Mouse (Mus musculus) R1 (cell line): Measurements from ENCODE around the gene Ino80b.

Source experiments
- DNase-seq: peaks from one replicate; pipeline ENCODE4 v3.0.0-alpha.2; 2018; ENCODE audit warnings: low read depth, low spot score

Gene Ino80b

GRCm38 (mm10) chr6:83118369-83118768 lies 6.9 kb downstream of the Ino80b start:
- DNase-seq = no peak

- DNase-seq = no peak
These were observed 7.6 kb downstream of the Ino80b start for GRCm38 (mm10) chr6:83117616-83118015.

- DNase-seq = no peak
These were observed 8.1 kb downstream of the Ino80b start for GRCm38 (mm10) chr6:83117165-83117438.

DNA sequence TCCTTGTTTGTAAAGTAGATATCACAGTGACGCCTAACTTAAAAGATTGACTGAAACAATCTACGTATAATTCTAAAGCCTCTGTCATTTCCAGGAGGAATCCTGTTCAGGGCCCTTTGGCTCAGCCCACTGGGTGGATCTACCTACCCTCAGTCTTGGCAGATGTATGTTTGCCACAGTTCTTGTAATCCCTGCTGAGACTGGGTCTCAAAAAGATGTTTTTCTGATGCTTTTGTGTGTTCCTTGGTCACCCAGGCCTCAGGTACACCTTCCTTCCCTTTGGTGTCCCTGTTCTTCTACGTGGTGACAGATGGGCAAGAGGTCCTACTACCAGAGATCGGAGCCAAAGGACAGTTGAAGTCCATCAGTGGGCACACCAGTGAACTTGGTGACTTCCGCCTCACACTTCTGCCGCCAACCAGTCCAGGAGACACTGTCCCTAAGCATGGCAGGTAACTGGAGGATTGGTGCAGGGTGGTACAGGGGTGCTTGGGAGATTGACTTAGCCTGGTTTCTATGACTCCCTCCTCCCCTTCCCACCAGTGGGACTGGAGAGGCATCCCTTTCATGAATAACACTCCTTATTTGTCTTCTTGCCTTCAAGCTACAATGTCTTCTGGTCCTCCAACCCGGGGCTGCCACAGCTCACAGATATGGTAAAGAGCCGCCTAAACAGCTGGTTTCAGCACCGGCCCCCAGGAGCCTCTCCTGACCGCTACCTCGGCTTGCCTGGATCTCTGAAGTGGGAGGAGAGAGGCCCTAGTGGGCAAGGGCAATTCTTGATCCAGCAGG lies 8.7 kb downstream of the Ino80b start:
- DNase-seq = no peak

- peak; percentile 46 for DNase-seq
These were observed 9.4 kb downstream of the Ino80b start for GRCm38 (mm10) chr6:83115682-83116372.

- DNase-seq = peak; percentile 74
These were observed 10.1 kb downstream of the Ino80b start, which contains the start of gene Mogs for GRCm38 (mm10) chr6:83115011-83115671. Gene Mogs (plus strand): TSS chr6:83115496.

DNA sequence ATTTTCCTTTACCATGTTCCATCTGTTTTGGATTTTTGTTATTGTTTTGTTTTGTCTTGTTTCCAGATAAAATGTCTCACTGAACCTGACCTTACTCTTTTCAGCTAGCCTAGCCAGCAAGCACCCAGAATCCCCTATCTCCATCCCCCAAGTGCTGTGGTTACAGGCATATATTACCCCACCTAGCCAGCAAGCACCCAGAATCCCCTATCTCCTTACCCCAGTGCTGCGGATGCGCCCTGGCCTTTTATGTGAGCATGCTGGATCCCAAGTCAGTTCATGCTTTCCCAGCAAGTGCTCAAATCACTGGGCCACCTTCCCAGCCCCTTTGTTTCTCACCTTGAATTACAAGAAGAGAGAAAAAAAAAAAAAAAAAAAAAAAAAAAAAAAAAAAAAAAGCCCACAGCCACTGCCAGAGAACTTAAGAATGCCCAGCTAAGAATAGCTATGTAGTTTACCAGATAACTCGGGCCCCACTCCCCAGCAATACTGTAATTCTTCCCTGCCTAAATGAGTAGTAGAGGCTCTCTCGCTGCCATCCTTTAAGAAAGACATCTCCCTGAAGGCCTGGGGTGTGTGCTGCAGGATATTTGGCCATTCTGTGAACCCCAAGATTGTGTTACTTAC lies 13.6 kb downstream of the Ino80b start:
- DNase-seq = no peak

- DNase-seq = peak; percentile 77
These were observed 16.2 kb downstream of the Ino80b start, which contains the start of gene Mrpl53 for GRCm38 (mm10) chr6:83108762-83109668. Gene Mrpl53 (plus strand): TSS chr6:83109040.

- peak; percentile 87 for DNase-seq
These were observed 17.4 kb downstream of the Ino80b start for GRCm38 (mm10) chr6:83107566-83108400.

DNA sequence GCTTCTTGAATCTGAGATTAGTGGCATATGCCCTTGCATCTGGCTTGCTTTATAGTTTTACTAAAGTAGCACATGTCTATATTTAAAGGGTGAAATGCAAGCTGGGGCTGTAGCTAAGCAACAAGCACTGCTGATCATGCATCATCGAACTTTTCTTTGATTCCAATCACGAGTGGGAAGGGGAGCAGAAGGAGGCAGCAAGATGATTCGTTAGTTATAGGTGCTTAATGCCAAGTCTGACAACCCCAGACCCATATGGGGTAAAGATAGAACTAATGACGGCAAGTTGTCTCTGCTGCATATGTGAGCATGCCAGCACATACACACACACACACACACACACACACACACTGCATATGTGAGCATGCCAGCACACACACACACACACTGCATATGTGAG lies 21.1 kb downstream of the Ino80b start:
- no peak for DNase-seq

DNA sequence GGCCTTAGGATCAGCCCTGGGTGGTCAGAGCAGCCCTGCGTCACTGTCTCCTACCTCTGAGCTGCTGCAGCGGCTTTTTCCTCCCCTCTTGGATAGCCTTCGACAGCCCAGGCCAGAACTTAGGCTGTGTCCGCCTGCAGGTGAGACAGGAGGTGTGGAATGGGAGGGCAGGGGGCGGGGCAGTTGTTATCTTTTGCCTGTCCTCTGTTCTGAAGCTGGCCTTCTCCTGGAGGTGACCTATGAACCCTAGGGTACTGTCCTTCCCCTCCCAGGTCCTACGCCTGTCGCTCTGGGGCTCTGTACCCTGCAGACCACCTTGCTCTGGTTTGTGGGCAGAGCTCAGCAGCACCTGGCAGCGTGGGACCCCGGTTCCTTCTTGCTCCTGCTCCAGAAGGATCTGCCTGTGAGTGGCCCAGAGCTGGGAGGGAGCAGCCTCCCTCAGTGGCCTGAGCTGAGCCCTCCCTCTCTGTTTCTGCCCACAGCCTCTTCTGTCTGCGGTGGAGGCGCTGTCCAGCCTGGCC lies 22.0 kb downstream of the Ino80b start:
- DNase-seq = no peak

DNA sequence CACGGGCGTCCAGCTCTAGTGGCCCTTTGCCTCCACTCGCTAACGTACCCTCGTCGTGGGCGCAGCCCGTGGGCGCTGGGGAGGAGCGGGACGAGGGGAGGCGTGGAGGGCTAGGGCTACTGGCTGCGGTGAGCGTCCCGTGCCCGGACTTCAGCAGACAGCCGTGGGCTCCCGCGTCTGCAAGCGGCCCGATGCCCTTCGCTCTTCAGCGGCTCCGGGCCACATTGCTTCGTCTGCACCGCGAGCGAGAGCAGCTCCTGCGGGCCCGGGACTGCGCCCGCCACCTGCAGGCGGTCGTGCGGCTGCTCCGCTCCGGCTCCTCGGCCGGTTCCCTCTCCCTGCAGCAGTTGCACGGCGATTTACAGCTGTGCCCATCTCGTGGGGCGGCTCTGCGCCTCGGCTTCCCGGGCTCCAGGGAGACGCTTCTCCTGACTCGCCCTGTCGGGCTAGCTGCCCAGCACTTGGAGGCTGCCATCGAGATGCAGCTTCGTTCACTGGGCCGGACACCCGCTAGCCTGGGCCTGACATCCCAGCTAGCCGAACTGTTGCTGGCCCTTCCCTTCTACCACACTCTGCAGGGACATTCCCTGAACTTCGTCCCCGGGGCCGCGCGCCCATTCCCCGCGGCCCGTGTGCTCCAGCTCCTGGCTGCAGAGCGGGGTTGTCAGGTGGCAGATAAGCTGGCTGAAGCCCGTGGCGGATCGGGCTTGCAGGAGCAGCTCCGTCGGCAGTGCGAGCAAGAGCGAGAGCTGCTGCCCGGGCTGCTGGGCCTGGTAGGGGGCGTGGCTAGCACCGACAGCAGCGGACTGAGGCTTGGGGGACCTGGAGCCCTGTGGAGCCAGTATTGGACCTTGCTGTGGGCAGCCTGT lies 23.3 kb downstream of the Ino80b start:
- DNase-seq = no peak

- peak; percentile 92 for DNase-seq
These were observed 23.9 kb downstream of the Ino80b start, which contains the start of the genes Ccdc142 and Gm42688 for GRCm38 (mm10) chr6:83101316-83101687. Gene Ccdc142 (plus strand): TSS chr6:83101601. Gene Gm42688 (plus strand): TSS chr6:83101617.

- no peak for DNase-seq
These were observed 26.8 kb downstream of the Ino80b start for GRCm38 (mm10) chr6:83098411-83098810.

DNA sequence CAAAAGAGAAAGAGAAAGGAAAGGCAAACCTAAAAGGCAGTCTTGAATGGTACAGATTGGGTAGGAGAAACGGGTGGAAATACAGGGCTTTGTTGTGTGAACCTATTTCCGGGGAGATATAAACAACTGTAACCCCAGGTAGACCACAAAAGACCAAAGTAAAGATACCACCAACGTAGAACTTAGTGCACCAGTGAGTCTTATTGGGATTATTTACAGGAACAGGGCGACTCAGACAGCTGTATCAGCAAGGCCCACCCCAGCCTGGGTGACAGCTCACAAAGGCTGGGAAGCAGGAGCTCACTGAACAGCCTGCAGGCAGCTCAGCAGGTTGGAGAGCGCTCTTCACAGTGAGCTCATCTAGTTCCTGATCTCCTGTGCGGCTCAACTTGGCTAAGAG lies 29.3 kb downstream of the Ino80b start:
- DNase-seq = no peak

DNA sequence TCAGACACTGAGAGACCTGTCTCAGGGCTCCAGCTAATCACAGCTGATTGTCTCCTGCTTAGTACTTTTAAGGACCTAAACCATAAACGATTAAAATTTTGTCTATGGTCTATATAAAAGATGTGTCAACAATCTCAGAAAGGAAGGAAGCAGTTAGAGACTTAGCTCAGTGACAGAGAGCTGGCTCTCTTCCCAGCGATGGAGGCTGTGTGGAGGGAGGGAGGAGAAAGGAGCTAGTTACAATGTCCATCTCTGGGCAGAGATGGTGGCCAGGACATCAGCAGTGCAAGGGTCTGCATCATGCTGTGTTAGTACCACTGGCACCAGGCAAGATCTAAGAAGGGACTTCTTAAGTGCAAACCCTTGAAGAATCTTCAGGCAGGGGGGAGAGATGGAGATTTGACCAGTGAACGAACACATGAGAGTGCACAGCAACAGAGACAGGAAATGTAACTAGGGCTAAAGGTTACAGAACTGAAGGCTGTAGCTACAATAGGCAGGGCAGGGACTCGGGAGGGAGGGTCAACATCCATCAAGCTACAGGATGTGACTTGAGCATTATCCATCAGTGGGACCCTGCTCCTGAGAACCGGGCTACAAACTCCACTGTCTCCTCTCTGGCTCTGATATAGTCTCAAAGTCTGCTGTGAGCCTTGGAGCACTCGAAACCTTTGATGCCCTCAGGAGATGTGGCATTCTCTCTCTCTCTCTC lies 32.7 kb downstream of the Ino80b start:
- DNase-seq = no peak

GRCm38 (mm10) chr6:83087926-83088260 lies 37.3 kb downstream of the Ino80b start:
- no peak for DNase-seq

GRCm38 (mm10) chr6:83087205-83087925 lies 37.9 kb downstream of the Ino80b start:
- DNase-seq = peak; percentile 27
